Mouse (Mus musculus) right cerebral cortex, postnatal 36 days (tissue): ENCODE data around the gene Nme1.

Experiments
- DNase-seq, 2 experiments: peaks; one replicate each; pipeline ENCODE4 v3.0.0; 2022; ENCODE audit warnings: low spot score in 2 of 2, mixed read lengths in 1 of 2

Gene Nme1

DNA sequence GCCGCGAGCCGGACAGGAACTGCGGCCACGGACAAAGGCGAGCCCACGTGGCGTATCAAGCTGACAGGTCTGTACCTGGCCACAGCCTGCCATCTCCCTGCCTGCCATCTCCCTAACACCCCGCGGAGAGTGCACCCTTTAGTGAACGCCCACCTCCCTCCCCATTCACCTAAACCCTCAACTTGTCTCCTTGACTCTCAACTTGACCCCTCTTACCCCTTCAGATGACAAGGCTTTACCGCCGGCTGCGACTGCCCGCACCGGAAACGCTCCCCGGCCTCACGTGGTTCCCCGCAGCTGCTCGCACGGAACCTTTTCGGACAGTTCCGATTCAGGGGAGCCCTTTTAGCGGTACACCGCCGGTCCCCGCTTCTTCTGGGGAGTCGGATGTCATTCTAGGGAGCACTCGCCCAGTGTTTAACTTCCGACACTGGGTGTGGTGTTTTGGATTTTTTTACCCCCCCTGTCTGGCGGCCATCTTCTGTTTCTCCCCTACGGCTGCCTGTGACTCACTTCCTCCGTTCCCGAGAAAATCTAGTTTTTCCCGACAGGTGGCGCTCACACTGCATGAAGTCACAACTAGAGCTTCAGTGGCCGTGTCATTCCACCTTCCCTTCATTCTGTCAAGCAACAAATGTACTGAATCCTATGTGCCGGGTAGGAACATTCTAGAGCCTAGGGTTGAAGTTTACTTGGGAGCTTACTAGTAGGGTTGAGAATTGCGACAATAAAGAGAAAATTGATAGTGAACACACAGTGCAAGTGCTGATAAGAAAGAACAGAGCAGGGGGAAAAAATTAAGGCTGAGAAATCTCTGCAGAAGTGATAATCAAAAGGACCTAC, at the start of gene Nme1, which contains the start of gene Gm20390:
Nme1 (minus strand) TSS at position 517 of the 843 bp plus-strand sequence.
Gm20390 (minus strand) TSS at position 289 of the 843 bp plus-strand sequence.
- DNase-seq = peak; percentile 93 to 96

DNA sequence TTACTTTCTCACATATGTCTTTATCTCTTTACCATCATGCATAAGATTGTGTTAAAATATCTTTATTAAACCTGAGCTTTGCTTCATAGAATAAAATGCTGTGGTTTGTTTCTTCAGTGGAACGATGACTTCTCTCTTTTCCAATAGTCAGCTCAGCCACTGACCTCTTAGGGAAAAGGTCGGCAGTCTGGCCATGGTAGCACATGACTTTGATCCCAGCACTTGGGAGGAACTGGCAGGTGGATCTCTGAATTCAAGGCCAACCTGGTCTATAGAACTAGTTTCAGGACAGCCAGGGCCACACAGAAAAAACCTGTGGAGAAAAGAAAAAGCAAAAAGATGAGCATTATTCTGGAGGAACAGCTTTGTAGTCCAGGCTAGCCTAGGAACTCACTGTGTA, 35.0 kb upstream of the Nme1 start:
- no peak for DNase-seq

DNA sequence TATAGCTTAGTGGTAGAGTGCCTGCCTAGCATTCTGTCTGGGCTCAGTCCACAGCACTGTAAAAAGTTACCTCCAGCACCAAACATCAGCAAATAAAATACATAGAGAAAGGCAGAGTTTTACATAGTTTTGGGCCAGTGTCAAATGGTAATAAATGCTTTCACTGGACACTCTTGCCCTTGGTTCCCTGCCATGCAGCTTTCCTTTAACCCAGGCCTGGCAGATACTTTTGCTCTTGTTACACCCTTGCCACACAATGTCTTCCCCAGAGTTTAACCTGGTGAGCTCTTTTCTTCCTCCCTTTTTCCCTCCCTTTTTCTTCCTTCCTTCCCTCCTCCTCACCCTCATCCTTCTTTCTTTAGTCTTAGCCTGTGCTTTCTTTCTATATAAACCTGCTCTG, 31.0 kb upstream of the Nme1 start:
- DNase-seq = no peak

DNA sequence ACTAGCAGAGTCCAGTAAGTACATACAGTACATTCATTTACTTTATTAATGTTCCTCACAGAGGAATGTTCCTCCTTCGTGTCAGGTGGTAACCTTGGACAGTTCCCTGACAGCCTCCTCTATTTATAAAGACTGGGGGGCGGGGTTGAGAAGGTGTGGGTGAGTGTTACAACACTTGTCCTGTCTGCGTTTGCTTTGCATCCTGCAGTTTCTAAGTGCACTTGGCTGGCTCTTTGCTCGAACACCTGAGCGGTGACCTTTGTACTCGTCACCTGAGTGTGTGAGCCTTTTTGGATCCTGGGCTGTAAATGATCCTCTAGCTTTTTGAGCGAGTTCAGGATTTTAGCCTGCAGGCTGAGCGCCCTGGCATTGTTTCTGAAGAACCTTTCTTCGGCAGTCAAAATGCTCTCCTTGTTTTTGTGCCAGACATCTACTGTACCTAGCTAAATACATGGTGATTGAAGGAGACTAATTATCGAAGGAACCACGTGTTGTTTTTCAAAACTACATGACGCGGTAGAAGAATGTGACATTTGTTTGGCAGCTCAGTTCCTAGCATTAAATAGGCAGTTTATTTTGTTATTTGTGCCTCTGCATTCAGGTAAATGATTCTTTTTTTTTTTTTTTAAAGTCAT, 28.9 kb upstream of the Nme1 start:
- DNase-seq = no peak

- peak; percentile 36 to 40 for DNase-seq
These were observed 28.2 kb upstream of the Nme1 start for GRCm38 (mm10) chr11:93996306-93997140.

DNA sequence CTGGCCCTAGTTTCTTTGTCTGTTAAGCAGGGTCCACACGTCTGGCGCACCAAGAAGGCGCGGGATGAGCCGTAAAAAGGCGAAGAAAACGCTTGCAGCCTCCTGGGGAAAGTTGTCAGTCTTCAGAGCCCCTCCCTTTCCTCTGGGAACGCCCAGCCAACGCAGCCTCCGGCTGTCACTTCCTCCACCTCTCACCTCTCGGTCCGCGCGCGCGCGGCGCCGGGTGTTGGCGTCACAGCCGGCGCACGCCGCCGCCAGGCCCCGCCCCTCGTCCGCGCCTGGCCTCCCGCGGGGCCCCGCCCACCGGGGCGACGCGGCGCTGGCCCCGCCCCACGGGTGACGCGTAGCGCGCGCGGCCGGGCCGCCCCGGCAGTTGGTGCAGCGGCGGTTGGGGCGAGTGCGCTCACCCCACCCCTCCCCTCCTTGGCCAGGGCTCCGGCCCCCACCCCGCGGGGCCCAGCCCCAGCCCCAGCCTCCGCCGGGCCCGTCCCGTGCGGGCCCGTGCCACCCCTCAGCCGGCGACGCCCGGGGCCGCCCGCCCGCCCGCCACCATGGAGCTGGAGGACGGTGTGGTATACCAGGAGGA, 27.5 kb upstream of the Nme1 start, which contains the start of gene Spag9:
Spag9 (plus strand) TSS at position 372 of the 586 bp plus-strand sequence.
- peak; percentile 88 to 90 for DNase-seq

DNA sequence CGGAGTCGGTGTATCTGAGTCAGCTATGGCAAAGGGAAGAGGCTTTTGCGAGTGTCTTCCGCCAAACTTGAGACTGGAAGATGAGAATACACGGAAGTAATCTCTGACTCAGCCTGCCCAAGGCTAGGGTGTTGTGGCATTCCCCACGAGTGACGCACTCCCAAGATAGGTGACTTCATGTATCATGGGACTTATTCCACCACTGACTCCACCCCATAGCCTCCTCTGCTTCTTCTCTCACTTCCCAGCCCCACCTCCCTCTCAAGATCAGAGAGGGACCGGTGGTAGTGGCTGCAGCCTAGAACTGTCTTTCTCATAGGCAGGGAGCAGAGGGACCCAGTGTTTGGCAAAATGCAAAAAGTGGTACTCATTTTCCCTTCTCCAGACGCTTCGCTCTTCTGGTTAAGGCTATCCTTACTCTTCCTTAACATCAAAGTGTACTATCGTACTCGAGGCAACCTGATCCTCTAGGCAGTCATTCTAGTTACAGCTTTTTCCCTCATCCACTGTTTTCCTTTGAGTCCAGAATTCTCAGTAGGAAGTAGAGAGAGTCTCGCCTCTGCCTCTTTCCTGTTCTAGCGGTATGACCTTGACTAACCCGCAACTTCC, 26.9 kb upstream of the Nme1 start:
- DNase-seq = peak; percentile 75 to 90

DNA sequence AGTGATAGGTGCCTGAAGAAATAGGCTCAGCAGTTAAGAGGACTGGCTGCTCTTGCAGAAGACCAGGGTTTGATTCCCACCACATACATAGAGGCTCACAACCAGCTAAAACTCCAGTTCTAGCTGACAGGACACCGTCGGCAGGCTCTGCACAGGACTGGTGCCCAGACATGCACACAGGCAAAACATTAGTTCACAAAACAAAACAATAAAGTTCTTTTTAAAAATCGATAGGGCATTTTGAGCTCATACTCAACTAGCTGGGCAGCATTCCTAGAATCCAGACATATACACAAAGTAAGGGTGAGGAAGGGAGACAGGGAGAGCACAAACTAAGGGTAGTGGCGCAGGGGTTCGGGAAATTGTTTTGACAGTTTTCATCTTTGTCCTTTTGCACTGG, 26.2 kb upstream of the Nme1 start:
- no peak for DNase-seq

- DNase-seq = no peak
These were observed 20.2 kb upstream of the Nme1 start for GRCm38 (mm10) chr11:93988328-93989062.

DNA sequence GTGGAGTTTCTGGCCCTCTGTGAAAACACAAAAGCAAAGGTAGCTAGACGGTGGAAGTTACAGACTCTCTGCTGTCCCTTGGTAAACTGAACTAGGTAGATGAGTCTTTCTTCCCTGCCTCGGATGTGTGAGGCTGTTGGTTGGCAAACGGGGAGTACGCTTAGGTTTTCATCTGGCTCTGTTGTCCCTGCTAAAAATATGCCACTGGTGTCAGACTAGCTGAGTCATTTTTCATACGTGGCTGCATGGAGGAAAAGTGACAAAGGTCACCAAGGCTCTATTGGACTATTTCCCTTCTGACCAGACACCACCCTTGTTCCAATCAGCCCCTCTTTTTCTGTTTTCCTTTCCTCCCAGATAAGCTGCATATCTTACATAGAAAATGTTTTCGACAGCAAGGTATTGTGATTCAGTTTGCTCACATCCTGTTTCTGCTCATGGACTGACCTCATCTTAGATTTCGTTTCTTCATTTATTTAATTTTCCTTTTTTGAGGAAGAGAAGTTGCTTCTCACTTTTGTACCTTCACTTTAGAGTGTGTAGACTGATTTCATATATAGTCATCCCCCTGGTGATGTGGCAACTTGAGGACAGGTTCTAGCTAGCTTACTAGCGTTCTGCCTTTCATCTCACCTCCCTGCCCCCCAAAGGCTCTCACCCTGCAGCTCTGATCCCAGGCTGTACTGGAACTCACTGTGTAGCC, 19.5 kb upstream of the Nme1 start:
- DNase-seq = no peak

GRCm38 (mm10) chr11:93987026-93987425, 18.7 kb upstream of the Nme1 start:
- no peak for DNase-seq

GRCm38 (mm10) chr11:93986298-93986697, 18.0 kb upstream of the Nme1 start:
- no peak for DNase-seq

DNA sequence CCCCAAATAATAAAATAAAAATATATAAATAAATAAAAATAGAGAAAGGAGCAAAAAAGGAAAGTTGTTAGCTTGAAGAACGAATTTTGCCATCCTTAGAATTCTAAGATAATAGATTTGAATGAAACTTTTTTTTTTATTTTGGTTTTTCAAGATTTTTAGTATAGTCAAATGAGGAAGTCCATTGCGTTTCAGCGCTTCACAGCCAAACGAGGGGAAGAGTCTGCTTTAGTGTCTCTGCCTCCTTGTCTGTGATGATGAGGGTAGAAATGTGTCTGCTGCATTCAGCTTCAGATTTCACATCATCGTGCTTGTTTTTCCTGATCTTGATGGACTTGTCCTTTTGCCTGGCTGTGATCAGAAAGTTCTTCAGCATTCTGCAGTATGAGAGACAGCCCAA, 16.9 kb upstream of the Nme1 start:
- DNase-seq = no peak

DNA sequence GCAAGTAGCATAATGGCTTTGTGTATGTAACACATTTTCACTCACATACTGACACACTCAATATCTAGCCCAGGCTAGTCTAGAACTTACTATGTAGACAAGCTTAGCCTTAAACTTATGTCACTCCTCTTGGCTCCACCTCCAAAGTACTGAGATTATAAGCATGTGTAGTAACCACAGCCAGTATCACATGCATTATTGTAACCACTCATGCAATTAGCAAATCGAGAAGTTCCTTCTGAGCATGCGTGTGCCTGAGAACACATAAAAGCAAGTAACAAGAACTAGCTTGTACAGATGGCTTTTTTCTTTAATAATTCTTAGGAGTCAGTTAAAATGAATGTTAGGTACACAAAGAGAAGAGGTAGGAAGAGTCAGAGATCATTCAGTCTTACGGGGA, 16.3 kb upstream of the Nme1 start:
- no peak for DNase-seq

- DNase-seq = no peak
These were observed 11.3 kb upstream of the Nme1 start for GRCm38 (mm10) chr11:93979502-93980049.

GRCm38 (mm10) chr11:93972951-93973350, 4.6 kb upstream of the Nme1 start:
- no peak for DNase-seq

DNA sequence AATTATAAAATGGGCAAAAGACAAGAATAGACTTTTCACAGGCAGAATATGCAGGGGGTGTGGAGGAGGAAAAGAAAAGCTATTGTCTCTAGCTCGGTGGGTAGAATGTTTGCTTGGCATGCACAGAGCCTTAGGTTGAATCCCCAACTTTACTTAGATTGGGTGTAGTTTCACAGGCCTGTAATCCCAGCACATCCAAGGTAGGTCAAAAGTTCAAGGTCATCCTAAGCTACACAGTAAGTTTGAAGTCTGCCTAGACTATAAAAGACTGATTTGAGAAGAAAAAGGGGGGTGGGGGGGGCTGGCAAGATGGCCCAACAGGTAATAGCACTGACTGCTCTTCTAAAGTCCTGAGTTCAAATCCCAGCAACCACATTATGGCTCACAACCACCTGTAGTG, 1.5 kb upstream of the Nme1 start:
- DNase-seq = no peak

DNA sequence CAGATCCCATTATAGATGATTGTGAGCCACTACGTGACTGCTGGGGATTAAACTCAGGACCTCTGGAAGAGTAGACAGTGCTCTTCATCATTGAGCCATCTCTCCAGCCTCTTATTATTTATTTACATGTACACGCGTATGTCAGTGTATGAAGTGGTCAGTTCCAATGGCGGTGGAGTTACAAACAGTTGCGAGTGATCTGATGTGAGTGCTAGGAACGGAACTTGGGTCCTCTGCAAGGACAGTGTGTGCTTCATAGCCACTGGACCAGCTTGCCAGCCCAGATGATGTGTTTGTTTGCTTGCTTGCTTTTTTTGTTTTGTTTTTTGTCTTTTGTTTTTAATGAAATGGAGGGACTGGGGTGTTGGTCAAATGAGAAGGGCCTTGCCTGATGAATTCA, 850 bp upstream of the Nme1 start:
- no peak for DNase-seq

DNA sequence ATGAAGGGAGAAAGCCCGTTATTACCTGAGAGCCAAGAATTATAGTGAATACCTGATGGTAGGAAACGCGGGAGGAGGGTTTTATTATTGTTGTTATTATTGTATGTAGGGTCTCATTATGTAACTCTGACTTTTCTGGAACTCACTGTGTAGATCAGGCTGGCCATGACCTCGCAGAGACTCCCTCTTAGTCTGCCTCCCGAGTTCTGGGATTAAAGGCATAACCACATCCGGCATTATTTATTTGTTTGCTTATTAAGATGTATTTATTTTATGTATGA, 467 bp upstream of the Nme1 start:
- no peak for DNase-seq

DNA sequence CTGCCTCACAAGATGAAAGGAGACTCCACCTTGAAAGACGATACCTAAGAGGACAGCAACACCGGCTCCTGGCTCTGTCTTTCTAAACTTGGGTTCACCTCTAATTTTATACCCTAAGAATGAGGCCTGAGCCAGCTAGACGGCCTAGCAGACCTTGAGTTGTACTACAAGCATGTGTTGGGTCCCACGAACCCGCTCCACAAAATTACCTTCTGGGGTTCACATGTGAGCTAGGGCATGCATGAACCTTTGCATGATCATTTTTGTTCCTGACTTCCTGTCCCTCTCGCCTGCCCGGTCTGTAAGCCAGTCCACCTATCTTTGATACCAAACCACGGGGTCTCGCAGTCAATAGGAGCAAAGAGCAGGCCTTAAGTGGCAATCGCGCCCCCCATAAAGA, 940 bp downstream of the Nme1 start:
- no peak for DNase-seq
